Mouse (Mus musculus) spleen, postnatal 4 days (tissue): ENCODE results near the gene Col6a6.
A peak's percentile ranks its signal among the peaks of the same experiment; 100 is the strongest.

Experiments used
- DNase-seq, 2 experiments: peaks; one replicate each; pipeline ENCODE4 v3.0.0; 2022; ENCODE audit warnings: low spot score in 2 of 2

Gene Col6a6

DNA sequence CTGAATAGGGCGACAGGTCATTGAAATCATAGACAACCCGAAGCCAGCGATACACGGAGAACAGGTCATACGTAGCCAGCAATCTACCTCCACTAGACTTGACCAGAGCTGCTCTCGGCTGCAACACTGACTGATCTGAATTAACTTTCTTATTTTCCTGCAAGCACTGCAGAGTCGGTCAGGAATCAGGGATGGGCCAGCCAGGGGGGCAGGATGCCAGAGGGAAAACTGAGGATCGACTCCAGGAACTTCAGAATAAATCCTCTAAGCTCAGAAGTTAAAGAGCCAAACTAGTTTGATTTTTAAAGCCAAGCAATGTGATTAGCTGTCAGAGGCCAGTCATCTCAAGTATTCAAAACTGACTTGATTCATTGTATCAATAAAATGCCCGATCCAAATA, 88.5 kb downstream of the Col6a6 start:
- DNase-seq: no peak

DNA sequence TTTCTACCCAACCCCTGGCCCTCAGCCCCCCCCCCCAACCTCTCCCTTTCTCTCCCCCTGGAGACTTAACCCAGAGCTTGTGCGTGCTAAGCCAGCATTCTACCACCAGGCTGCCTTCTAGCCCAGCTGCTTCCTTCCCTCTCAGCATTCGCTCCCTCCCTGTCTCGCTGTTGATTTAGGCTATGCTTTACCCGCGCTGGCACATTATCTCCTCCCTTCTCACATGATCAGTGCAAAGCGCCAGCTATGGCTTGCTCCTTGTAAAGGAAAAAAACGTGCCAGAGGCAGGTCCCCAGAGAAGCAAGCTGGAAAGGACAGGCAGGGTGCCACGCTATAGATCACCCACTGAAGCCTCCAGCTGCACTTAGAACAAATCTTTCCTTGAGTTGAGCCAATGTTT, 90.5 kb downstream of the Col6a6 start:
- no peak for DNase-seq

DNA sequence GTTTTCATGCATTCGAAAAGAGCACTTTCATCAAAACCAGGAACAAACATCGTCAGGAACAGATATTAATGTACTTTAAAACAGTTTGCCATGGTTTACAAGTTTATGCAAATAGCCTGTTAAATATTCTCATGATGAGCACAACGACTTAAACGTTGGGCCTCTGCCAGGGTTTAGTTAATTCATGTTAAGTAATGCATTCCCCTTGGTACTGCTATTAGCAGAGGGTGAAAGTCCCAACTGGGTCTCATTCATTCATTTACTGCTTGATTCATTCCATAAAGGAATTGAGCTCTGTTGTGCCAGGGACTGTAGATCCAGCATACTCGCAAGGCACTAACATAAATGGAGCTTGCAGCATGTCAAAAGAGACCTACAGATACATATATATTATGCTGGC, 92.8 kb downstream of the Col6a6 start:
- DNase-seq: no peak

DNA sequence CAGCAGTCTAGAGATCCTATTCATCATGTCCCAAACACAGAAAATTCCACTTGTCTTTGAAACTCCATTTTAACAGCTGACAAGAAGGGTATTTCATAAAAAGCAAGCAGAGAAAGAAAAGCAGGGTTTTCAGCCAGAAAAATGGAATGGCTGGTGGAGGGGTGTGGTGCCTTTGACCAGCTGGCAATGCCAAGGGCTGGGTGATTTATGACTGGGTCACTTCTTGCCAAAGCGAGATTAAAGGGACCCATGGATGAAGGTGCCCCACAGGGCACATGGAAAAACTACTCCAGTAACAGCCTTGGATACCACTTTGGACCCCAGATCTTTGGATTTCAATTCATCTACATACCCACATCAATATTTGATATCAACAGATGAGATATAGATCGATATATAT, 93.3 kb downstream of the Col6a6 start:
- no peak for DNase-seq

DNA sequence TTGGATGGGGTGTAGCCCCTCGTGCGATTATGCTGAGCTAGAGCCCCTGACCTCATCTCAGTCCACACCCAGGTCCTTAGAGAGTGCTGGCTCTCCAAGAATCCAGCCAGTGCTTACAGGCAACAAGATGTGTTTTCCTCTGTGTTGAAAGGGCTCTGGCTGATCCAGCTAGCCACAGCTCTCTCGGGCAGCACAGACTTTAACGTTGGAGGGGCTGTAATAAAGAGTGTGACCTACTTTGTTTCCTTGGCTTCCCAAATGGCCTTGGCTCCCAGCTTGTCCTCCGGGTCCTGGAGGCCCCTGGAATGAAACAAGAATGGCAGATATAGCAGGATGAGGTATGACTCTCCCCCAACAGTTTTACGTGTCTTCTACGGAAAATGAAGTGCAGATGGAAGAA, 96.0 kb downstream of the Col6a6 start:
- DNase-seq: no peak

DNA sequence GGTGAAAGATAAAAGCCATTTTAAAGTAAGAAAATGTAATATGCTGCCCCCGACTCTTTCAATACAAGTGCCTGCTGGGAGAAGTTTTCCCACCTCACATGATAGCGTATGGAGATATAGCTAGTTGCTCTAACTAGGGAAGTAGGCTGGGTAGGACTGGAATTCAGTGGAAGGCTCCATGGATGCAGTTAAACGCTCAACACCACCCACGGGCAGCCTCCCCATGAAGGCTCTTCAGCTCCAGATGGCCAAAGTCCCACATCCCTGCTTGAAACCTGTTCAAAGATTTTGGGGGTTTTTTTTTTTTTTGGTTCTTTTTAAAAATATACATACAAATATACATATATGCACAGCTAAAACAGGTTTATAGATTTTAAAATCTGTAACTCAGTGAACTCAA, 107.5 kb downstream of the Col6a6 start:
- no peak for DNase-seq

DNA sequence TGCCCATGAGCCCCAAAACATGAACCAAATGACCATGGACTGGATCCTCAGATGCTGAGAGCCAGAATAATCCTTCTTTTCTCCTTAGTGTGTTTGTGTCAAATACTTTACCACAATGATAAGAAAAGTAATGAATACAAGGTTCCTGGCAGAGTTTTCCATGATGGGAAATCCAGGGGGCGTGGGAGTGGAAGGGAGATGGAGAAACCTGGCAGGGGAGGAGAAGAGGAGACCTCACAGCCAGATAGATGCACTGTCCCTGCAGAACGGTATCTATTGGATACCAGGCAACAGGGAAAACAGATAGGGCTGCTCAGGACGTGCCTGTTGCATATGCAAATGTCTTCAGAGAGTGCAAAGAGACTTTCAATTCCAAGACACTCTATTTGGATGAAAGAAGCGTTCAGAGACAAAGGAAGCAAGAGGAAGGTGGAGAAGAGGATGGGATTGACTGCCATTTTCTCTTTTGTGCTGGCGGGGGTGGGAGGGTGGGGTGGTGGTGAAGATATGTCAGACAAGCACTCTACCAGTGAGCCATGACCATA, 108.0 kb downstream of the Col6a6 start:
- no peak for DNase-seq

DNA sequence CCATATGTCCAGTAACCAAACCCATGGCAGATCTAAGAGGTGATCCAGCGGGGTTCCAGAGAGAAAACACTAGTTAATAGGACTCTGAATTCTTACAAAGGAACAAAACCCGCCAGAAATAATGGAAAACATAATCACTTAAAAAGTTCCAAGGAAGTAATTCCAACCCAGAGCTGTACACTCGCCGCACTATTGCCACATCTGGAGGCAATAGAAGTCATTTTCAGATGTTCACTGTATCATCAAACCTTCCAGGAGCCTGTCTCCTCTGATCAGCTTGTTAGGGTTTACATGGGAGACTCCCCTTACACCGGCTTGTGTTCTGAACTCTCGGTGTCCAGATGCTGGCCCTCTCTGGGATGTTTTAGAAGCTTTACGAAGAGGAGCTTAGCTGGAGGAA, 108.6 kb downstream of the Col6a6 start:
- no peak for DNase-seq

DNA sequence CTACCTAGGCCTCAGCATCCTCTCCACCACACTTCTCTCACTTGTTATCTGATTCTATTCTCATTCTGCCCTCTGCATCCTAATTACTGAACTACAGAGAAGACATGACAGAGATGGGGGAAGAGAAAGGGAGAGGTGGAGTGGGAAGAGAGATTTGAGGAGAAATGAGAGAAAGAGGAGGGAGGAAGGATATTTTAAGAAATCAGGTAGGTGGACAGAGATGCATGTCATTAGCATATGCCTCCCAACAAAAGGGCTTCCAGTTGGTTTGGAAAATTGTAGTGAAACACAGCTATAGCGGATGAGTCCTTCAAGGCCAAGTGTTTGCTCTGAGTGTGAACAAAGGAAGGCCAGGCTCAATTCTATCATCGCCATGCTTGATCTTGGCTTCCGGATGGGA, 115.9 kb downstream of the Col6a6 start:
- DNase-seq: no peak

DNA sequence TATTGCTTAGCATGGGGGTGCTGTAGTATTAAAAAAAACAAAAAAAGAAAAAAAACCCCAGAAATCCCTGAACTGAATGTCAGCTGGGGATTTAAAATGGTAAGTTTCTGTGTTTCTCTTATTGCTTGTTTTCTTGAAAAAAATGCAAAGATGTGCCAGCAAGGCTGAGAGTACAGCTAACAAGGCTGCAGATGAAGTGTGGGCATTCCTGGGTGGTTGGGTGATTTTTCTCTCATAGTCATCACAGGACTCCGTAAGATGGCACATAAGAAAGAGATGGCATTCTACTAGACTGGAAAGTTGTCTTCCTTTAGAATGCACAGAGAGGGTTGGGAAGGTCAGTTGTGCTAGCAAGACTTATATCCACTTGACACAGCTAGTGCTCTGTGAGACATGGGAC, 122.9 kb downstream of the Col6a6 start:
- DNase-seq: no peak

DNA sequence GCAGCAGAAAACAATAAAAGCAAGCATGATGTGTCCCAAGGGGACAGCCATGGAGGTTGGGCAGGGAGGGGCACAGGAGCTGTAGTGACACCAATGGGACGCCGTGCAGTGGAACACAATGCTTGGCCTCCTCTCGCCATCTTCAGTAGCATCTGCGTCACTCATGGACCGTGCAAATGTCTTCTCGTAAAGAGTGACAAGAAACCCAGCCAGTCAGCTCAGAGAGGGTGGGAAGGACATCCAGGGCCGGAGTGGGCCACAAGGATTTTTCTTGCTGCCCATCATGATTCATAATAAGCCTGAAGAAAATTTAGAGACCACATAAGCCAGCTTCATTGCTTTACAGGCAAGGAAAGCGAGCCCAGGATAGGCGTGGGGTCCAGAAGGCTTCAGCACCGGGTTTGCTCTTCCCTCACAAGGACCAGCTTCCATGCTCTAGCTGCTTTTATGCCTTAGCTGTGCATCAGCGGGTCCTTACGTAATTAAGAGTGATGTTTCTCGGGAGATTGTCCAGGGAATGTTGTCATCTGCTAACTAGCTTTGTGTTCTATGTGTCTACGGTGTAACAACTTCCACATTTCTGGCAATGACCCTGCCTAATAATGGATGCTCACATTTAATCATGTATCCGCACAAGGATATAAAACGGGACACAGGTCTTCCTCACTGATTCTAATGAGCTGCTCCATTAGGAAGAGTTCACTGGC, 123.6 kb downstream of the Col6a6 start:
- no peak for DNase-seq

DNA sequence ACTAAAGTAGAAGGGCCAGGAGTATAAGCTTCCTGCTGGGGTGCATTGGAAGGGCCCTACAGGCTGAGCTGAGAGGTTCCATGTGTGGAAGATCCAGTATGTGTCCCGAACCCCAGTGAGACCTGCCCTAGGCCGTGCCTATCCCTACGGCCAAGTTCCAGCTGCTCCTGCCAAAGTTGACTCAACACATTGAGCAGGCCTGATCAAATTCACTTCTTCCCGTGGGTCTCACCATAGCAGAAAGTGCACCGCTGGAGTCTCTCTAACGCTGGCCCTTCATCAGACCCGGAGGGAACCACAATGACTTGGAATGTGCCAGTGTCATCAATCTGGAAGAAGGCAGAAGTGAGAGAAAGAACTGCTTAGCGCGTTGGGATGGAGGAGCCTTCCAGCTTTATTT, 126.0 kb downstream of the Col6a6 start:
- DNase-seq: no peak

DNA sequence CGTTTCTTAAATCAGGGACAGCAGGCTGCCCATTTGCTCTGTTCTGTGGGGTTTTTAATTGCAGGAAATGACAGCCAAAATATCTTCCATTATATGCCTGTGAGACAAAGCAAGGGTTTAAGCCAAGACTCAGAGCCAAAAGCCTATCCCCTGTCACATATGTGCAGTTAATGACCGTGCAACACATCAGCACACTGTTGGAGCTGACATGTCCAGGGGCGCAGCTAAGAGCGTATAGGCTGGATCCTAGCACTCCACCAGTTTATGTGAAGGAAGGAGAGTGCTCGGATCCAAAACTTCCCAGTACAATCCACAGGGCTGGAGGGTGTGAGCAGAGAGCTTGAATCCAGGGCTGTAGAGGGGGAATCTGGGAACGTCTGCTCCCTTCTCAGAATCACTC, 127.3 kb downstream of the Col6a6 start:
- no peak for DNase-seq

DNA sequence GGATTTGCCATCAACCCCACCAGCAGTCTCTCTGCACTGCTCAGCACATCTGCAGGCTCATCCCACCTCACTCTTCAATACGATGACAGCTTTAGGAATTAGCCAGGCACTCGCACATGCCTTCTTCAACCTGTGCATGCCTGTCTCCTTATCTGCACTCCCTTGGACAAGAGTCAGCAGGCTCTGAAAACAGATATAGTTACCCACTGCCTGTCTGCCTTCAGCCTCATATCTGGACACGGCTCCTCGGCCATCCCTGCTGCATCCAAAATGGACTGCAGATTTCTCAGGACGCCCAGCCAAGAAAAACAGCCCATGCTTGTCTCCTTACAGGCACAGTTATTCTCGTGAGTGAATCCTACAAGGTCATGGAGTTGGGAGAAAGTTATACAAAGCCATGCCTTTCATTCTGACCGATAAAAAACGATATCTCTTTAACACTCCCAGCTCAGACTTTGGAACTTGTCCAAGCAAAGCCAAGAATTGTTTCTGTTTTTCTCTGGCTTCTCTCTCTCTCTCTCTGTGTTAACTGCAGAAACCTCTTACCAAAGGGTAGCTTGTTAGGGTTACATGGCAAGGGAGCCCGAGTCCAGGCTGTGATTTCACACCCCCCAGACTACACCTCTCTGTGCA, 130.1 kb downstream of the Col6a6 start:
- DNase-seq: no peak

DNA sequence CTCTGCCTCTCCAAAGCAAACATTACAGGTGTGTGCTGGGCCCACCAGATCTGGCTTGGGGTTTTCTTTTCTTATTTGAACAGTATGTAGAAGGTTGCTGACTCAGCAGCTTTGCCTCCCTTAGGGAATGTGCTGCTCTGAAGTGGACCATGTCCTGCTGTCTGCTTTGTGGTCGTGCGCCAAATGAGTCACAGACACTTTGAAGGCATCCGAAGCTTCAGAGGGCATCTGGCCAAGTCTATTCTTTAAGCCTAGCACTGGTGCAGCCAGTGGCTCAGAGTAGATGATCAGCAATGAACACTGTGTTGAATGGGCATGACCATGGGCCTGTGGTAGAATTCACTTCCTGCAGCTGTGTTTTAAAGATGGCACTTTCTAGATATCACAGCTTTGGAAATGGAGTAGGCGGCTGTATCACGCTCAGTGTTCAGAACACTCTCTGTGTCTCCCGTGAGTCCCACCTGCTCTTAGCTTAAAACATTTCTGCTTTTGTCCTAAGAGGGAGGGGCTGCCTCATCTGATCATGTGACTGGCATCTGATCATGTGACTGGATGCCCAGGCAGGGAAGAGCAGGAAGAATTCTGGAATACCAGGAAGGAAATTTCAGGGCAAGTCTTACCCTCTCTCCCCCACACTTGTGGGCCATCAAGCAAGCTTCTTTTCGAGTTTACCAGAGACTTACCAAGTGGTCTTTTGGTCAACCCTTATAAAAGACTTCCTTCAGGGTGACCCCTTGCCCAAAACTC, 131.0 kb downstream of the Col6a6 start:
- no peak for DNase-seq

DNA sequence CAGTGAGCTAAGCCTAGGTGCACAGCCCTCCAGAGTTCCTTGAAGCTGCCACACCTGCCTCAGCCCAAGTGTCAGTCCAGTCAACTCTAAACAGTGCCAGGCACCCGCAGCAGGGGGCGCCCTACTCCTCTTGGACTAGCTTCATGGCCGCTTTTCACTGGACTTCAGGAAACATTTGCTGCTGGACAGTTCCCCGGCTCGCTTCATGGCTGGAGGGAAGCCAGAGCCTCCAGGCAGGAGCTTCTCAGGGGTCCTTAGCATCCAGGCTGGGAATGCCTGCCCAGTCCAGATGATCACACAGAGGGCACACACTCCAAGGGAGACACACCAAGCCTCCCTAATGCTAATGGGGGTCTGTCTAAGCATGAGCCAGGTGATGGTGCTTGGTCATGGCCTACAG, 134.1 kb downstream of the Col6a6 start:
- DNase-seq: peak; percentile 49 to 81

DNA sequence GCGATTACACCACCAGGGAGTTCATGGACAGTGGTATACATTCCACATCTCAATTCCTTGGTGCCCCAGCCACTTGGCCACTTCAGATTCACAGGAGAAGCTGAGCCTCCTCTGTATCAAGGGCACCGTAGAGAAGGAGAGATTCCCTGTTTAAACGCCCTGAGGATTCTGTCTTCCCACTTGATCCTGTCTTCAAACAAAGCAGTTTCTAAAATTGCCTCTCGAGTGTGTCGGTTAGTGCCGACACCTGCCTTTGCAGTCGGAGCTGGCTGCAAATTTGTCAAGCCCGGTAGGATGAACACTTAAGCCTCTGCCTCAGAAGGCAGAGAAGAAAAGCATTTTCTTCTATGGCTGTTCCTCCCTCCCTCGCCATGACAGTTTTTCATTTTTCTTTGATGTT, 134.9 kb downstream of the Col6a6 start:
- no peak for DNase-seq

DNA sequence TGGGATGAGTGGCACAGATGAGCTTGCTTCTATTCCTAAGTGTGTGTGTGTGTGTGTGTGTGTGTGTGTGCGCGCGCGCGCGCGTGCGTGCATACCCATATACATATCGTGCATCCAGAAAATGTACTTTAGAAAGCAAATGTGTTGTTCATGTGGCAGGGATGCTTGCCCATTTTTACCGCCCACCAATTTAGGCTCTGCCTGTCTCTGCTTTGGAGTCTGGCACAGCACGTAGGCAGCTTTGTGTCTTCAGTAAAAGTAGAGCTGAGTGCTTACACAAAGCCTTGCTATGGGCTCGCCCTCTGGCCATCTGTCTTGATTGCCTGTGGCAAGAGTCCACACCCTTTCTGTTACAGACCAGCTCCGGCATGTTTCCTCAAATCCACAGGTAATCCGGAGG, 135.5 kb downstream of the Col6a6 start:
- no peak for DNase-seq

DNA sequence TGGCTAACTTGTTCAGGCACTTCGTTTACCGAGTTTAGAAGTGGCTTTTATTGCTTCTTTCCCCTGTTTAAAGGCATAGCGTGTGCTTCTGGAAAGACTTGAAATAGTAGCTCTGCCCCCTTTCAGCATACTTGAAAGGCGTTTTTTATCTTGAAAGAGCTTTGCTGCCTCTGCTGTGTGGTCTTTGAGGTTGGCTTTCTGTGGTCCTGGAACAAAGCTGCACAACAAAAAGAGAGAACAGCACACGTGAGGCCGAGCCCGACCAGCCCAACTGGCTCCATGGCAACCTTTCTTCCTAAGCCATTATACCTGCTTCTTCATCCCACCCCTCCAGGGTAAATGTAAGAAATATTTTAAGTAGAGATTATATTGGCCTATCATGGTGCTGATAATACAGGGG, 138.5 kb downstream of the Col6a6 start:
- no peak for DNase-seq

DNA sequence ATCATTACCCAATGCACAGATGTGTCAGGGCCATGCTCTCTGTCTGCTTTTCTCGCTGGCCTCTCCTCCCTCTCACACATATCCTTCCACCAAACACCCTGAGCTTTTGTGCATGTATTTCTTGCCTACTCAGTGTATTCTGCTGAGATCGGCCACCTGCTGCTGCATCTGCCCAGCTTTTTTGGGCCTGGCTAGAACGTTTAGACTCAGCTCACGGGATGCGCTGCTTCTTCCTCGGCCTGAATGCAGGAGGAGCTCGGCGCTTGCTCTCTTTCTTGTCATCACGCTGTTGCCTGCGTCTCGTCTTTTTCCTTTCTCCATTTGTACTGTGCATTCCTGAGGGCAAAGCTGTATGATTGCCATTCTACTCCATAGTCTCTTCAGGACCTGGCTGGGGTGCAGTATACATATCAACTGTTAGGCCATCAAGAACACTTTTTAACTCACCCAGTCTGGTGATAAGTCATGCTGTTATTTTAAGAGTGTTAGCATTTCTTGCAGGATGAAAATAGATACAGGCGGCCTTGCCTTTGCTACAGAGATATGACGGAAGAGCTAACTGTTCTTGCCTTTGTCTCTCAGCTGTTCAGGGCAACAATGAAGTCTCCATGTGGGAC, 143.3 kb downstream of the Col6a6 start:
- DNase-seq: no peak

DNA sequence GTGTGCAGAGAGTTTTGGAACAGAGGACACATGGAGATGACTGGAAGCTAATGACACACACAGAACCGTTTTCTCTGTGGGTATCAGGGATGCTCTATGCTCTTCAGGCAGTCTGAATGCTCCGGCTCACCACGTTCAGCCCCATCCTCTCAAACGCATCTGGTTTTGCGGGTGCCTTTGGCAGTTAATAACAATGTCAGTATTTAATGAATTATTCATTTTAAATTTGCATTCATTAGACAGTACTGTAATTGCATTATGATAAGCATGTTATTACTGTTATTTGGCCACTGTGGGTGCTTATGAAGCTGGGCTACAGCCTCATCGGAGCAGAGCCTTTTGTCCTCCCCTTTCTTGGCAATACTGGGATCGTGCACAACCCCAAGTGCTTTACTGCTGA, 146.6 kb downstream of the Col6a6 start:
- DNase-seq: no peak

DNA sequence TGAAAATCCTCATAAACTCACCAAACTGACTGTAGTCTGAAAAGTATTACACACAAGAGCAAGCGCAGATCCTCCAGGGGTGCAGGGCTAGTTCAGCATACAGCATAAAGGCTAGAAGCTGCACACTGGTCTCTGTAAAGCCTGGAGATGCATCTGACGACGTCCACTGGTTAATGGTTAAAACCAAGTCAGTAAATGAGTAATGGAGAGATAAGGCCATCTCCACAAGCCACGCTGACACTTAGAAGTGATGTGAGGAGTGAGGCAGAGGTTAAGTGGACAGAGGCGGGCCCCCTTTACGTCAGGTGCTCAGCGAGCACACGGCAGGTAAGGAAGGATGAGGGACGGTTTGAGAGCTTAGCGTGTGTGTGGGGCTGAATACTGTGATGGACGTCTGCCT, 152.0 kb downstream of the Col6a6 start:
- DNase-seq: no peak

DNA sequence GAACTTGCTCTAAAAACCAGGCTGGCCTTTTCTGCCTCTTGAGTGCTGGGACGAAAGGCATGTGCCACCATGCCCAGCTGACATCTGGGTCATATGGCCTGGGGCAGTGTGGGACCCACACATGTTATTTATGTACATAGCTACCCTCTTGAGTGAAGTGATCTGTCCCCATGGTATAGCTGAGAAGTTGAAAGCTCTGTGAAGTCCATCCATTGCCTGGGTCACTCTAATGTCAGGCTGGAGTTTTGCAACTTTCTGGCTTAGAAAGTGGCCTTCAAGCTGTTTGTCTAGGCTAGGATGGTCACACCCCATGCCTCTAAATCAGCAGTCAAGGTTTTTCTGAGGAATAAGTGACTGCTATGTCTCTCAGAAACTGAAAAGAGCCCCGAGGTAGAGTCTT, 155.9 kb downstream of the Col6a6 start:
- DNase-seq: no peak
